Comparison of ENCODE assay signal across 8 mouse cellular contexts in genomic region chr10:80149291-80150225, GRCm38 (mm10). TPM values are rescaled to one million over a fixed set of nuclear protein-coding genes. Genes with fewer than 3 reads are reported as not detected.
DNase-seq lines count a peak whose midpoint lies in the region; ATAC-seq and TF ChIP-seq lines count a peak whose summit lies in the region.

No protein-coding gene starts in this region.

- no peaks in the 10 kb centered on the region for H3K27me3 ChIP-seq in embryonic facial prominence, embryonic 15.5 days
- H3K27me3 ChIP-seq in kidney, embryonic 14.5 days (ENCODE audit: control insufficient read depth, insufficient read depth, low read length): no peaks in the 10 kb centered on the region
- H3K27me3 ChIP-seq in limb, embryonic 15.5 days: no peaks in the 10 kb centered on the region
- no peaks in the 10 kb centered on the region for H3K27me3 ChIP-seq in midbrain, postnatal 0 days (ENCODE audit: insufficient read depth, low read length)

- H3K4me3 ChIP-seq in bone marrow macrophage, adult 2 months (ENCODE audit: insufficient read depth, low read length): peak overlapping the region; percentile 73
- peak overlapping the region; percentile 90 for H3K4me3 ChIP-seq in embryonic facial prominence, embryonic 15.5 days (replicated peaks)
- peak overlapping the region; percentile 97 for H3K4me3 ChIP-seq in kidney, embryonic 14.5 days (ENCODE audit: low read length)
- H3K4me3 ChIP-seq in limb, embryonic 15.5 days: peak overlapping the region; percentile 91
- H3K4me3 ChIP-seq in midbrain, postnatal 0 days (ENCODE audit: low read depth, low read length): peak overlapping the region; percentile 91

- peaks cover 11% of the 10 kb centered on the region for H3K4me1 ChIP-seq in bone marrow macrophage, adult 2 months (ENCODE audit: control insufficient read depth, insufficient read depth, low read length)
- peaks cover 65% of the 10 kb centered on the region for H3K4me1 ChIP-seq in embryonic facial prominence, embryonic 15.5 days
- H3K4me1 ChIP-seq in kidney, embryonic 14.5 days (ENCODE audit: control insufficient read depth, insufficient read depth, low read length): peaks cover 49% of the 10 kb centered on the region
- peaks cover 68% of the 10 kb centered on the region for H3K4me1 ChIP-seq in limb, embryonic 15.5 days
- peaks cover 15% of the 10 kb centered on the region for H3K4me1 ChIP-seq in midbrain, postnatal 0 days (ENCODE audit: insufficient read depth, low read length)

- peak overlapping the region; percentile 86 for H3K27ac ChIP-seq in bone marrow macrophage, adult 2 months (ENCODE audit: insufficient read depth, low read depth, low read length)
- peak overlapping the region; percentile 100 for H3K27ac ChIP-seq in embryonic facial prominence, embryonic 15.5 days (replicated peaks)
- H3K27ac ChIP-seq in kidney, embryonic 14.5 days (ENCODE audit: low read depth, low read length): peak overlapping the region; percentile 99
- peak overlapping the region; percentile 100 for H3K27ac ChIP-seq in limb, embryonic 15.5 days
- H3K27ac ChIP-seq in midbrain, postnatal 0 days (ENCODE audit: low read depth, low read length): peak overlapping the region; percentile 100

- ATAC-seq in embryonic facial prominence, embryonic 15.5 days (ENCODE audit: insufficient number of reproducible peaks, low FRiP score, low TSS enrichment, low read depth): peak; percentile 87
- ATAC-seq in kidney, embryonic 14.5 days (ENCODE audit: low FRiP score, low TSS enrichment): peak; percentile 78
- ATAC-seq in limb, embryonic 15.5 days (ENCODE audit: insufficient number of reproducible peaks, low FRiP score, low TSS enrichment, low read depth): peak; percentile 83
- ATAC-seq in midbrain, postnatal 0 days (ENCODE audit: low FRiP score): peak; percentile 85

- TF ChIP-seq POLR2A in bone marrow macrophage, adult 2 months (IDR thresholded peaks at IDR 0.05; ENCODE audit: borderline replicate concordance, low read depth, low read length): no peak

- WGBS in embryonic facial prominence, embryonic 15.5 days: under 1% methylated on average over 85 of the region's 88 CpGs
- under 1% methylated on average over 88 of the region's 88 CpGs for WGBS in kidney, embryonic 14.5 days
- WGBS in limb, embryonic 15.5 days: under 1% methylated on average over 87 of the region's 88 CpGs
- under 1% methylated on average over 72 of the region's 88 CpGs for WGBS in midbrain, postnatal 0 days

- no peak for TF ChIP-seq CTCF in bone marrow macrophage, adult 2 months (IDR thresholded peaks at IDR 0.05; ENCODE audit: low read depth, low read length)
- TF ChIP-seq CTCF in midbrain, postnatal 0 days (IDR thresholded peaks at IDR 0.05): no peak

- DNase-seq in B cell, adult 2 months: peak; percentile 94 to 96
- peak; percentile 97 for DNase-seq in heart, adult 9 months (ENCODE audit: low spot score in 2 of 2)
- peak; percentile 99 for DNase-seq in midbrain, postnatal 0 days (ENCODE audit: low spot score)
- peak; percentile 86 to 94 for DNase-seq in spleen, postnatal 10 days (ENCODE audit: low spot score in 2 of 2)

- H3K9me3 ChIP-seq in embryonic facial prominence, embryonic 15.5 days (replicated peaks): no peaks in the 10 kb centered on the region
- no peaks in the 10 kb centered on the region for H3K9me3 ChIP-seq in kidney, embryonic 14.5 days (ENCODE audit: control insufficient read depth, low read length)
- H3K9me3 ChIP-seq in limb, embryonic 15.5 days: no peaks in the 10 kb centered on the region
- no peaks in the 10 kb centered on the region for H3K9me3 ChIP-seq in midbrain, postnatal 0 days (ENCODE audit: low read length)

- peak overlapping the region; percentile 91 for H3K9ac ChIP-seq in embryonic facial prominence, embryonic 15.5 days
- peak overlapping the region; percentile 99 for H3K9ac ChIP-seq in kidney, embryonic 14.5 days (ENCODE audit: low read depth, low read length)
- H3K9ac ChIP-seq in limb, embryonic 15.5 days: peak overlapping the region; percentile 81
- peak overlapping the region; percentile 99 for H3K9ac ChIP-seq in midbrain, postnatal 0 days (replicated peaks; ENCODE audit: low read length, poor library complexity, severe bottlenecking)

- peak overlapping the region; percentile 83 for H3K4me2 ChIP-seq in embryonic facial prominence, embryonic 15.5 days (replicated peaks)
- H3K4me2 ChIP-seq in kidney, embryonic 14.5 days (replicated peaks; ENCODE audit: low read depth, low read length): peak overlapping the region; percentile 87
- peak overlapping the region; percentile 81 for H3K4me2 ChIP-seq in limb, embryonic 15.5 days
- peak overlapping the region; percentile 90 for H3K4me2 ChIP-seq in midbrain, postnatal 0 days (ENCODE audit: low read depth, low read length, poor library complexity, severe bottlenecking)

- peaks cover 33% of the 10 kb centered on the region for H3K36me3 ChIP-seq in embryonic facial prominence, embryonic 15.5 days
- H3K36me3 ChIP-seq in kidney, embryonic 14.5 days (ENCODE audit: control insufficient read depth, insufficient read depth, low read length): peaks cover 55% of the 10 kb centered on the region
- peaks cover 48% of the 10 kb centered on the region for H3K36me3 ChIP-seq in limb, embryonic 15.5 days
- peaks cover 27% of the 10 kb centered on the region for H3K36me3 ChIP-seq in midbrain, postnatal 0 days (ENCODE audit: insufficient read depth, low read length)

RNA-seq across cellular contexts. Expression of gene Midn, which starts 1.5 kb away (rescaled TPM):
- 32.9 and 40.5 TPM in 2 replicates for polyA plus RNA-seq in bone marrow macrophage, adult 2 months (2012; ENCODE audit: insufficient read depth, insufficient read length, missing spikeins)
- 18.3 and 20.4 TPM in 2 replicates for polyA plus RNA-seq in embryonic facial prominence, embryonic 15.5 days (2015; fragmentation: Nextera tagmentation; extraction: Ambion mirVana)
- polyA plus RNA-seq in kidney, embryonic 14.5 days (2014; fragmentation: Nextera tagmentation; extraction: Ambion mirVana): 42.3 and 46.2 TPM in 2 replicates
- polyA plus RNA-seq in limb, embryonic 15.5 days (2015; fragmentation: Nextera tagmentation; extraction: Ambion mirVana): 13.4 and 14.0 TPM in 2 replicates
- 114 and 143 TPM in 2 replicates for total RNA-seq in midbrain, postnatal 0 days (2014; rRNA removed)
- polyA plus RNA-seq in midbrain, postnatal 0 days (2015; fragmentation: Nextera tagmentation; extraction: Ambion mirVana): 16.3 and 17.2 TPM in 2 replicates

RNA-seq across cellular contexts. Expression of gene Cbarp, which starts 8.9 kb away (rescaled TPM):
- 2.0 and 2.9 TPM in 2 replicates for polyA plus RNA-seq in bone marrow macrophage, adult 2 months (2012; ENCODE audit: insufficient read depth, insufficient read length, missing spikeins)
- 9.3 and 10.9 TPM in 2 replicates for polyA plus RNA-seq in embryonic facial prominence, embryonic 15.5 days (2015; fragmentation: Nextera tagmentation; extraction: Ambion mirVana)
- polyA plus RNA-seq in kidney, embryonic 14.5 days (2014; fragmentation: Nextera tagmentation; extraction: Ambion mirVana): 8.1 and 8.4 TPM in 2 replicates
- polyA plus RNA-seq in limb, embryonic 15.5 days (2015; fragmentation: Nextera tagmentation; extraction: Ambion mirVana): 5.9 and 6.8 TPM in 2 replicates
- total RNA-seq in midbrain, postnatal 0 days (2014; rRNA removed): 273 and 276 TPM in 2 replicates
- 120 and 121 TPM in 2 replicates for polyA plus RNA-seq in midbrain, postnatal 0 days (2015; fragmentation: Nextera tagmentation; extraction: Ambion mirVana)

RNA-seq across cellular contexts. Expression of gene Atp5d, which starts 11.1 kb away (rescaled TPM):
- 198 TPM in 2 replicates for polyA plus RNA-seq in bone marrow macrophage, adult 2 months (2012; ENCODE audit: insufficient read depth, insufficient read length, missing spikeins)
- 516 and 519 TPM in 2 replicates for polyA plus RNA-seq in embryonic facial prominence, embryonic 15.5 days (2015; fragmentation: Nextera tagmentation; extraction: Ambion mirVana)
- 519 and 582 TPM in 2 replicates for polyA plus RNA-seq in kidney, embryonic 14.5 days (2014; fragmentation: Nextera tagmentation; extraction: Ambion mirVana)
- 494 and 537 TPM in 2 replicates for polyA plus RNA-seq in limb, embryonic 15.5 days (2015; fragmentation: Nextera tagmentation; extraction: Ambion mirVana)
- 231 and 259 TPM in 2 replicates for total RNA-seq in midbrain, postnatal 0 days (2014; rRNA removed)
- 607 and 661 TPM in 2 replicates for polyA plus RNA-seq in midbrain, postnatal 0 days (2015; fragmentation: Nextera tagmentation; extraction: Ambion mirVana)

RNA-seq across cellular contexts. Expression of gene Cirbp, which starts 16.2 kb away (rescaled TPM):
- polyA plus RNA-seq in bone marrow macrophage, adult 2 months (2012; ENCODE audit: insufficient read depth, insufficient read length, missing spikeins): 48.0 and 49.8 TPM in 2 replicates
- 102 and 116 TPM in 2 replicates for polyA plus RNA-seq in embryonic facial prominence, embryonic 15.5 days (2015; fragmentation: Nextera tagmentation; extraction: Ambion mirVana)
- 80.0 and 104 TPM in 2 replicates for polyA plus RNA-seq in kidney, embryonic 14.5 days (2014; fragmentation: Nextera tagmentation; extraction: Ambion mirVana)
- polyA plus RNA-seq in limb, embryonic 15.5 days (2015; fragmentation: Nextera tagmentation; extraction: Ambion mirVana): 102 and 103 TPM in 2 replicates
- 315 and 337 TPM in 2 replicates for total RNA-seq in midbrain, postnatal 0 days (2014; rRNA removed)
- polyA plus RNA-seq in midbrain, postnatal 0 days (2015; fragmentation: Nextera tagmentation; extraction: Ambion mirVana): 760 and 829 TPM in 2 replicates

RNA-seq across cellular contexts. Expression of gene 1600002K03Rik, which starts 23.2 kb away (rescaled TPM):
- polyA plus RNA-seq in bone marrow macrophage, adult 2 months (2012; ENCODE audit: insufficient read depth, insufficient read length, missing spikeins): 22.7 and 23.9 TPM in 2 replicates
- polyA plus RNA-seq in embryonic facial prominence, embryonic 15.5 days (2015; fragmentation: Nextera tagmentation; extraction: Ambion mirVana): 12.0 and 13.6 TPM in 2 replicates
- polyA plus RNA-seq in kidney, embryonic 14.5 days (2014; fragmentation: Nextera tagmentation; extraction: Ambion mirVana): 10.3 and 12.1 TPM in 2 replicates
- 12.8 and 13.3 TPM in 2 replicates for polyA plus RNA-seq in limb, embryonic 15.5 days (2015; fragmentation: Nextera tagmentation; extraction: Ambion mirVana)
- total RNA-seq in midbrain, postnatal 0 days (2014; rRNA removed): 2.3 and 2.8 TPM in 2 replicates
- 4.1 and 5.3 TPM in 2 replicates for polyA plus RNA-seq in midbrain, postnatal 0 days (2015; fragmentation: Nextera tagmentation; extraction: Ambion mirVana)

Comparison
In these comparisons a context has a peak if more than half of its experiments do, and no peak if none do; other contexts are left out.
1. Peak in every context shown above with its lines: DNase-seq, ATAC-seq, H3K4me3 ChIP-seq and H3K27ac ChIP-seq.
2. RNA of gene Cbarp, which starts 8.9 kb away (polyA plus RNA-seq): 120 to 121 TPM in midbrain, postnatal 0 days; 9.3 to 10.9 TPM in embryonic facial prominence, embryonic 15.5 days, 8.1 to 8.4 TPM in kidney, embryonic 14.5 days, 5.9 to 6.8 TPM in limb, embryonic 15.5 days and 2.0 to 2.9 TPM in bone marrow macrophage, adult 2 months; every median in the first group is over 10 times any median in the second.